Mouse (Mus musculus): ENCODE measurements around the gene Mbd6.
"Not testable (repeated sequence)": the region's sequence is repeated elsewhere in the genome, so short reads cannot be mapped to it uniquely, and the experiment has no call there.

Gene Mbd6

DNA sequence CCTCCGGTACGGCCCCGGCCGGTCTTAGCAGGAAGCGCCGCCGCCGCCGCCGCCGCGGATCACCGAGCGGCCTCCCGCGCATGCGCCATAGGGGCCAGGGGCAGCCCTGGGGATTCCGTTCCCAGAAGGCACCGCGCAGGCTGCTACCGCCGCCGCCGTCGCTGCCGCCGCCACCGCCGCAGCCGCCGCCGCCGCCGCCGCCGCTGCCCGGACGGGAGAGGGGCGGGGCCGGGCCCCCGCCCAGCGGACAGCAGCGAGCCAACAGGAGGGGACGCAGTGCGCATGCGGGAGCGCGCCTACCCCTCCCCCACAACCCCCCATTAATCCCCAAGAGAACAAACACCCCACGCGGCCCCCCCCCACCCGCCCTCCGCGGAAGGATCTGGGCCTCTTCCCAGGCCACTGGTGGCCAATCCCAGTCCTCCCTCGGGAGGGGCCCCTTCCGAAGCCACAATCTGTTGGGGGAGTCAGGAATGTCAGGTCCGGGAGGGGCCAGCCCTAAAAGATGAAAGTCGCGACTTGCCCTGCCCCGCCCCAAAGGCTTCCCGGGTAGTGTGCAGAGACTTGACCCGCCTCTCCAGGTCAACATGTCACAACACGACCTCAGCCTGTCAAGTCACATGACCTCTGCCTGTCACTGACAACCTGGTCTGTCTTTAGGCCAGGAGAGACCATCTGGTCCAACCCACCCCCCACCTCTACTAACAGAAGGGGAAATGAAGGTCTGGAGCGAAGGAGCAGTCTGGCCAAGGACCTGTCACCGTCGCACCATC, at the start of gene Mbd6:
Gene Mbd6 (minus strand): TSS at position 219 of the 773 bp plus-strand sequence.
- in situ Hi-C loops (cut with MboI; ENCODE audit: low sequenced_read_pairs): no loop called here

DNA sequence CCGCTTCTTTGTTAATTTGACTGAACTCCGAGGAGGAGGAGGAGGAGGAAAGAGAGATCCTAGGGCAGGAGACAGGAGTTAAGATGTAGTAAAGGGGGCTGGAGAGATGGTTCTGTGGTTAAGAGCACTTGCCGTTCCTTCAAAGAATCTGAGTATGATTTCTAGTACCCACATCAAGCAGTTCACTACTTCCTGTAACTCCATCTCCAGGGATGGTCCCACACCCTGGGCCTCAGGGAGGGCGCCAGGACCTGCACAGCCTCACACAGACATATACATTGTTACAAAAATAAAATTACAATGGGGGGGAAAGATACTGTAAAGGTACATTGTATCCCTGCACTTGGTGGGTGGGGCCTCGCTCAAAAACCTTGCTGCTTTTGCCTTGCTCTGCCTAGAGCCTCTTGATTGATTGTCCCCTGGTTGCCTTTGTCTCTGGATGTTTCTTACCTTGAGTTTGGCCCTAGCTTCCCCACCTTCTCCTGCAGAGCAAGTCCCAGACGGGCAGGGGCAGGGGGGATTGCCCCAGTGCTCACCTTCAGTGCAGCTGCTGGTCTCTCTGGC, 48.8 kb upstream of the Mbd6 start:
- in situ Hi-C loops (cut with MboI; ENCODE audit: low sequenced_read_pairs): no loop called here

DNA sequence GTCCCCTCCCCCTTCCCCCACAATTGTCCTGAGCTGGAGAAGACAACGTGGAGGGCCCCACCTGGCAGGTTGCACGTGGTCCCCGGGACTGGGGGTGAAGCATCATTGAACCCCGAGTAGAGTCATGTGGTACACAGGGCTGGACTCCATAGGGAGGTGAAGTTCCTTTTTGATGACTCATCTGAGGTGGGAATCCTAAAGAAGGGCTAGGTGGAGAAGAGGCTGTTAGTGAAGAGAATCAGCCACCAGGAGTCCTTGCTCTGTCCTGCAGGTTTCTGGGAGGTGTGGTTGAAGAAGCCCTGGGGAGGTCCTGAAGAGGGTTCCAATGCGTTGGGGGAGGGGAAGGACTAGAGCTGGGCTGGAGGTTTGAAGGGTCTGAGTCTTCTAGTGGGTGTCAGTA, 48.1 kb upstream of the Mbd6 start:
- in situ Hi-C loops (cut with MboI; ENCODE audit: low sequenced_read_pairs): no loop called here

DNA sequence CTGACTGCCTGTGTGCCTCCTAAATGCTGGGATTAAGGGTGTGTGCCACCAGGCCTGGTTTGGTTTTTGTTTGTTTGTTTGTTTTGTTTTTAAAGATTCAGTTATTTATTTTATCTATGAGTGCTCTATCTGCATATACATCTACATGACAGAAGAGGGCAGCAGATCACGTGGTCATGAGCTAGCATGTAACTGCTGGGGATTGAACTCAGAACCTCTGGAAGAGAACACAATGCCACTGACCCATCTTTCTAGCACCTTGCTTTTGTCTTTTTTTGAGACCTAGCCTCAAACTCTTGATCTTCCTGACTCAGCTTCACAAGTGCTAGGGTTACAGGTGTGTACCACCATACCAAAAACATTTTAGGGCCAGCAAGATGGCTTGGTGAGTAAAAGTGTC, 46.5 kb upstream of the Mbd6 start:
- in situ Hi-C loops (cut with MboI; ENCODE audit: low sequenced_read_pairs): no loop called here

DNA sequence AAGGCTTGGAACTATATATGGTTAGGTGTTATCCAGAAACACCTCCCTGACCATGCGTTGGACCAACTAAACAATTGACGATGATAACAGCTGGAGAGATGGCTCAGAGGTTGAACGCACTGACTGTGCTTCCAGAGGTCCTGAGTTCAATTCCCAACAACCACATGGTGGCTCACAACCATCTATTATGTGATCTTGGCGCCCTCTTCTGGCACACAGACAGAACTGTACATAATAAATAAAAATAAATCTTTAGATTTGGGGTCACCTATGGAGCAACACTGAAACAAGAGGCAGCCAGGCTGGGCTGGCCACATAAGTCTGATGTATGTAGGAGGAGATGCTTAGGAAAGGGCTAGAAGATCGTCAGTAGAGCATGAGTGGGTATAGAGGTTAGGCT, 44.3 kb upstream of the Mbd6 start:
- in situ Hi-C loops (cut with MboI; ENCODE audit: low sequenced_read_pairs): no loop called here

DNA sequence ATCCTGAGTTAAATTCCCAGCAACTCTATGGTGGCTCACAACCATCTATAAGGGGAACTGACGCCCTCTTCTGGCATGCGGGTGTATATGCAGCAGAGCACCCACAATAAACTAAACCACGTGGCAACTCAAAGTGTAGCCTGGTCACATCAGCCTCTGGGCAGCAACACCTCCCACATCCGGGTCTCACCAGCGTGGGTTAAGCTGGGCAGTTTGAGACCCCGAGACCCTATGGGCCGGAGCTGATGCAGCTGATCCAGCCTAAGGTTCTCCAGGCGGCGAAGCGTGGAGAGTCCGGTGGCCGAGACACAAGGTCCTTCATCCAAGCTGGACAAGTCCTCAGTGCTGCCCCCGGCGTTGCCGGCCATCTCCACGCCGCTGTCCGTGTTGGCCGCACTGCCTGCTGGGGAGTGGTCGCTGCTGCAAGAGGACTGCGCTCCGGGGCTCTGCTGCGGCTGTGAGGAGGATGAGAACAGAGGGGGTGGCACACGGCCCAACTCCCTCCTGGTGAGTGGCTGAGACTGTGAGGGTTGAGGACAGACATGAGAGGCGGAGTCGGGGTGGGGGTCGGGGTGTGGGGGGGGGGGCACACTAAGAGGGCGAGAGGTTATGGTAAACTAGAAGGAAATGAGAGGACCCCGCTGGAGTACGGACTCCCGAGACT, 43.5 kb upstream of the Mbd6 start:
- in situ Hi-C loops (cut with MboI; ENCODE audit: low sequenced_read_pairs): no loop called here

DNA sequence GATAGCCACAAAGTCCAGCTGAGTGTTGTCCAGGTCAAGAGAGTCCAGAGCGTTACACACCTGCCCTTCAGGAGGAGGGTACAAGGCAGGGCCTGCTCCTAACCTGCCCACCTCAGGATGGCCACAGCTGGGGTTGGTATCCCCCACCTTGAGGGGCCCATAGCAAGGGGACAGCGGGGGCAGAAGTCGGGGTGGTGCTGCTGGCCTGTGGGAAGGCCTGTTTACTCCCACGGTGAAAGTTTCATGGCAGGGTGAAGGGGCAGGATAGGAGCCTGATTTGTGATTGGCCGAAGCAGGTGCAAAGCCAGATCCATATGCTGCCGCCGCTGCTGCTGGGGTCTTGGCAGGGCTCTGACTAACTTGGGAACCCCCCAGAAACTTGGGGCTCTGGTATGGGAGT, 41.4 kb upstream of the Mbd6 start:
- in situ Hi-C loops (cut with MboI; ENCODE audit: low sequenced_read_pairs): no loop called here

DNA sequence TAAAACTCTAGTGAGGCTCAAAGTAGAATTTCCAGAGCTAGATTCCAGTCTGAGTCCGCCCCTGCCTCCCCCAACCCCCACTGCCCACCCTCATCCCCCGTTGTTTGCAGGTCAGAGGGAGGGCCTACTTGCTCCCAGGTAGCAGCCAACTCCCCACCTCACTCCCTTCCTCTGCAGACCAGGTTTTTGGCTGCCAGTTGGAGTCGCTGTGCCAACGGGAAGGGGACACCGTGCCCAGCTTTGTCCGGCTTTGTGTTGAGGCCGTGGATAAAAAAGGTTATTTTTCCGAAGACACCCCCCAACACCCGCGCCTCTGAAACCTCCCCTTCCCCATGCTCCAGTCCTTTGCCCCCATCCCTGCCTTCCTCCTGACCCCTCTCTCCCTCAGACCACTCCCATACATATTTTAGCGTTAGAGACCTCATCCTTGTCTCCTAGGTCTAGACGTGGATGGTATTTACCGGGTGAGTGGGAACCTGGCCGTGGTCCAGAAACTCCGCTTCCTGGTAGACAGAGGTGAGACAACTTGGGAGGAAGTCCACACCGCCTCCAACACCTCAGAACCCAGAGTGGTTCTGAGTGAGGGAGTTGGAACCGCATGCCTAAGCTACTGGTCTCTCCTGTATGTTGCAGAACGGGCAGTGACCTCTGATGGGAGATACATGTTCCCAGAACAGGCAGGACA, 38.8 kb upstream of the Mbd6 start:
- in situ Hi-C loops (cut with MboI; ENCODE audit: low sequenced_read_pairs): no loop called here

DNA sequence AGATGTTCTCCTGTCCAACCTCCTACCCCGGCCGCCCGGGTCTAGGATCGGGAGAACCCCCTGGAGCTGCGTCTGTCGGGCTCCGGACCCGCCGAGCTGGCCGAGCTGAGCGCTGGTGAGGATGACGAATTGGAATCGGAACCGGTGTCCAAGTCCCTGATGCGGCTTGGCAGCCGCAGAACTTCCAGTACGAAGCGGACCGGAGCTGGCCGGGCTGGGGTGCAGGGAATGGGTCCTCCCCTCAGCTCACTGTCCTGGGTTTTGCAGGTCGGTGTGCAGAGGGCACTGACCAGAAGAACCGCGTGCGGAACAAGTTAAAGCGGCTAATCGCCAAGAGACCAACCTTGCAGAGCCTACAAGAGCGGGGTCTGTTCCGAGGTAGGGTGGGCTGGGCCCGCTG, 38.0 kb upstream of the Mbd6 start:
- in situ Hi-C loops (cut with MboI; ENCODE audit: low sequenced_read_pairs): no loop called here

DNA sequence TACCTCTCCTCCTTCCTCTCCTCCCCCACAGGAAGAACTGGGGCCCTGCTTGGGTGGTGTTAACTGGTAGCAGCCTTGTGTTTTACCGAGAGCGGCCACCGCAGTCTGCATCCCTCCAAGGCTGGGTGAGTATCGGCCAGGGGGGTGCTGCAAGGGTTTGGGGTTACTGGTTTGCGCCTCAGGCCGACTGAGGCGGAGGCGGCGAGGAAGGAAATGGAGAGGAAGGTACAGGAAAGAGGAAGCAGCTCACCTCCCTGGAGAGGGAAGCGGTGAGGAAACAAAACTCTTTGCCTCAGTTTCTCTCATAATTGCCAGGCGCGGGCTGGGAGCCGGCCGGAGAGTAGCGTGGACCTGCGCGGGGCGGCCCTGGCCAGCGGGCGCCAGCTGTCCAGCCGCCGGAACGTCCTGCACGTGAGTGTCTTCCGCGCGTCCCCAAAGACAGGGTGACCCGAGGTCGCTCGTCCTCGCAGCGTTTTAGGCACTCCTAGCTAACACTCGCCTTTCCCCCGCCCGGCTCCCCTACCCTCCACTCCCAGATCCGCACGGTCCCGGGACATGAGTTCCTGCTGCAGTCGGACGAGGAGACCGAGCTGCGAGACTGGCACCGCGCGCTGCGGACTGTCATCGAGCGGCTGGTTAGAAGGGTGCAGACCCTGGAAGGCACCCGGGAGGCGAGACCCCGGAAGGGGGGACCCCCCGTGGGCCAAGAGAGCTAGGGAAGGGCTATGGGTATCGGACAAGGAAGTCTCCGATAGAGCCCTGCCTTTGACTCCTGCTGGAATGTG, 37.4 kb upstream of the Mbd6 start:
- in situ Hi-C loops (cut with MboI; ENCODE audit: low sequenced_read_pairs): no loop called here

DNA sequence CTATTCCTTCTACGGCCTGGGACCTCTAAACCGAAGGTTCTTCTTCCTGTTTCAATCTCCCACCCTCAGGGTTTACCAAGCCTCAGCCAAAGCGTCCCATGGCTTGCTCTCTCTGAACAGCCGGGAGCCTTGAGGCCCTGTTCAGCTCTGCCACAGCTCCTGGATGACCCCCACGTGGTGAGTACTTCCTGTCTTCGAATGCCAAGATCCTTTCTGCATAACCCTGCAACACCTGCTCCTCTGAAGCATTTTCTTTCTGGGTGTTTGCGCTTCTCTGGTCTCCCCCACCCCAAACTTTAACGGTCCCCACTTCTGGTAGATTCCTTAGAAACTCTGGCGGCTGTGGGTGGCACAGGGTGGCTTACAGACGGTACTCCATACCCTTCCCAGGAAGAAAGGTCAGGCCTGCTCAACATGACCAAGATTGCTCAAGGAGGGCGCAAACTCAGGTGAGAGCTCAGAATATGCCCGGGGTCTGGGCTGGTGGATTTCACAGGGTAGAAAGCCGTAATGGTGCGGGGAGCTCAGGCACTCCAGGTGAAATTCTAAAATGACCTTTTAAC, 36.7 kb upstream of the Mbd6 start:
- in situ Hi-C loops (cut with MboI; ENCODE audit: low sequenced_read_pairs): no loop called here

DNA sequence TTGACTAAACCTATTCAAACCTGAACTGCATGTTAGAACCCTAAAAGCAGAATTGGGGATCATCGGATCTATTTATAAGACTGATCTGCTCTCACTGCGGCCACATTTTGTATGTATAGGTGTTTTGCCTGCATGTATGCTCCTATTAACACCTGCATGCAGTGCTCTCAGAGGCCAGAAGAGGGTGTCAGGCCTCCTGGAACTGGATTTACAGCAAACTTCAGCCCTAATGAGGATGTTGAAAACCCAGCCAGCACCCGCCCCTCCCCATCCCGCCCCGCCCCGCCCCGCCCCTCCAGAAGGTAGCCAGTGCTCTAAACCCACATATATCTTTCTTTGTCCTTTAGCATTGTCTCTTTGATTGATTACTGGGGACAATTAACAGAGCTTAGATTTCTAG, 35.7 kb upstream of the Mbd6 start:
- in situ Hi-C loops (cut with MboI; ENCODE audit: low sequenced_read_pairs): no loop called here

DNA sequence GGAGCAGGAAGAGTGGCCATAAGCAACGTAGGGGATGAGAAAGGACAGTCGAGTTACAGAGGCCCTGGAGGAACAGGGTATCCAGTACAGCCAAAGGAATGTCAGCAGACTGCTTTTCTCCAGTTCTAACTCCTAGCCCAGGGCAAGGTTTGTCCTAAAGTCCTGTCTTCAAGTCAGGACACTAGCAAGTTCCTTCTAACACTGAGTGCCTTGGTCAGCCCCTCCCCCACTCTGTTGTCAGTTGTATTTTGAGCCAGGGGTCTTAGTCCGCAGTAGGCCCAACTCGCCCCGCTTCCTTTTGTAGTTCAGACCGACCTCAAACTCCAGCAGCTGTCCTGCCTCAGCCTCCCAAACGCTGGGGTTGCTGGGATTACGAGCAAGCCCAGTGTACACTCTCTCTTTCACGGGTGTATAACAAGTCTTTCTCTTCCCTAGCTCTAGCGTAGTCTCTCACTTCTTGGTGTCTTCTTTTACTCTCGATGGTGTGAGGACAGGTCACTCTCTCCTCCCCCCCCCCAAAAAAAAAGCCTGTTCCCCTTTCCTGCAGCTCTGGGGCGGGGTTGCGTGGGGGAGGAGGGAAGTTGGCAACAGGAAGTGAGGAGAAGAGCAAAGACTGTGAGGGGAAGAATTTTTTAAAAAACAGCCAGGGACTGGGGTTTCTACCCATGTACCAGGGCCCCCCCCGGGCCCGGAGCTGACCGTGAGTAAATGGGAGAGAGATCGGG, 34.5 kb upstream of the Mbd6 start:
- in situ Hi-C loops (cut with MboI; ENCODE audit: low sequenced_read_pairs): no loop called here

DNA sequence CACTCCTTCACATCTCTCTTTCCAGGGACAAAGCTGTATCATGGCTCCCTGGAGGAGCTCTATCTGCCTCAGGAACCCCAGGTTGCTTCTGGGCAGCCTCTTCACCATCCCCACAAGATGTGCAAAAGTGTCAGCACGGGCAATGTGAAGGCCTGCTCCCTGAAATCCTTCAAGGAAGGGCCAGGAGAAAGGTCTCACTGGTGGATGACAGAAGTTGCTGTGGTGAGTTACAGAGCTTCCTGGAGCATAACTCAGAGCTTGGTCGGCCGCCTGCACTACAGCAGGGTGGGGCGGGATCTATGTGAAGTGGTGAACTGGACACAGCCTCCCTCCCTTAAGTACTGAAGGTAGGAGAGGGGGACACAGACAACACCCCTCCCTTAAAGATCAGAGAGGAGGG, 33.9 kb upstream of the Mbd6 start:
- in situ Hi-C loops (cut with MboI; ENCODE audit: low sequenced_read_pairs): no loop called here

DNA sequence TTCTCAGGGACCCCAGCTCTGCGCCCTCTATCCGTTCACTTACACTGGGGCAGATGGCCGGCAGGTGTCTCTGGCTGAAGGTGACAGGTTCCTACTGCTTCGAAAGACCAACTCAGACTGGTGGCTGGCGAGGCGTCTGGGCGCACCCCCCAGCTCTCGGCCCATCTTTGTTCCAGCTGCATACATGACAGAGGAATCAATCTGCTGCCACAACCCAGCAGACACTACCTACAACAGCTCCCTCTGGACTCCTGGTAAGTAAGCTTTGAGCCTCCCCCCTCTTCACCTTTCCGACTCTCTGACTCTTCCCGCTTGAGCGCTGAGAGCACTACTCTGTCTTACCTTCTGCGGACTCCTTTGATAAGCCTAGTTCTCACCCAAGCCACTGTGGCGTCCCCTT, 33.4 kb upstream of the Mbd6 start:
- in situ Hi-C loops (cut with MboI; ENCODE audit: low sequenced_read_pairs): no loop called here

DNA sequence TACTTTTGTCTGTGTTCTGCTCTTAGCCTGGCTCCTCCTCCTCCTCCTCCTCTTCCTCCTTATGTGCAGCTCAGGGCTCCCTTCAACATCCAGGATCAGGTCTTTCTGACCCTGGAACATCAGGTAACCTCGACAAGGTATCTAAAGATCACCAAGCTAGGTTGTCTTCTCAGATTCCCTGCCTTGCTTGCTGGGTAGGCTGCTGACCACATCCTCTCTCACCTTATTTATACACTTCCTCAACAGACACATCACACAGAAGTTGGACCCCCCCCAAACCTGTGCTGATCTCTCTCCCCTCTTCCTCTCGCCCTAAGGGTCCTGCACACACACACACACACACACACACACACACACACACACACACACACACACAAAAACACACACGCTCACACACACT, 32.8 kb upstream of the Mbd6 start, which contains the start of gene Arhgap9:
Gene Arhgap9 (plus strand): TSS at position 344 of the 400 bp plus-strand sequence.
- in situ Hi-C loops (cut with MboI; ENCODE audit: low sequenced_read_pairs): no loop called here

DNA sequence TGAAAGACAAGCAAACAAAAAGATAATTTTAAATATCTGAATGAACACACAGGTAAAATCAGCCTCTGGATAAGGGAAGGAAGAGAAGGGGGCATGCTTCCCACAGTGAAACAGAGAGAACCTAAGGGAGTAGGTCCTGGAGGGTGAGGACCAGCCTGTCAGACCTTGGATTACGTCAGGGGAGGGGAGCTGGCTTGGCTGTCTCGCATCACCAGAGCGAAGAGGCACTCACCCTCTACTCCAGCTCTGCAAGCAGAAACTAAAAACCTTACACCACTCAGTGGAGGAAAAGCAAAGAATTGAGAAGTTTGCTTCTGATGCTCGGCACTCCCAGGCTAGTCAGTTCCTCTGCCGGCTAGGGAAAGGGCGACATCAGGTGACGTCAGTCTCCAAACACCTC, 31.2 kb upstream of the Mbd6 start:
- in situ Hi-C loops (cut with MboI; ENCODE audit: low sequenced_read_pairs): no loop called here

DNA sequence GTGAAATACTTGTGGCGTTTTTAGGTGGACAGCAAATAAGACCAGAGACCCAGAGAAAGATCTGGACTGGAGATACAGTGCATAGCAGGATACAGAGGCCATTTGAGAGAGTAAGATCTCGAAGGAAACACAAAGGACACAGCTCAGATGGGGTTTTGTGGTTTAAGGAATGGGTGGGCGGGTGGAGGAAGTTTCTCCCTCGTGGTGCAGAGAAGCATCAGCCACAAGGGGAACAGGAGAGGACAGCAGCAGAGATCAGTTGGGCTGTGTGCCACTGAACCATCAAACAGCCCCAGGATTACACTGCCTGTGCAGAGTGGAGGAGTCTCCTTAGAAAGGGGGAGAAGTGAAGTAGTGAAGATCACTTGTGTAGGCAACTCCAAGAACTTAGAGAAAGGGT, 29.2 kb upstream of the Mbd6 start:
- in situ Hi-C loops (cut with MboI; ENCODE audit: low sequenced_read_pairs): no loop called here

DNA sequence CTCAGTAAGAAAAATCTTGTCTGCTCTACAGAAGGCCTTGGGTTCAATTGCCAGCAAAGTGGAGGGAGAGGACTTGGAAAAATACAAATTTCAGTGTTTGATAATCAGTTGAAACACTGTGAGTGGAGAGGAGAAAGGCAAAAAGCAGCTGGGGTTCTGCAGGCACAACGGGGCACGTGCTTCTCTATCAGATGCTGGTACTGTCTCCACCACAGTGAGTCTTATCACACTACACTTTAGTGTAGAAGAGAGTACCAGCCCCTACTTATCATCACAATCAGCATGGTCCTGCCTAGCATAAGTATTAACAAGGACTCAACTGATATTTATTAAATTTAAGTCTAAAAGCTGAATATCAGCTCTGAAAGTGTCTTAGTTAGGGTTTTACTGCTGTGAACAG, 28.5 kb upstream of the Mbd6 start:
- in situ Hi-C loops (cut with MboI; ENCODE audit: low sequenced_read_pairs): no loop called here

DNA sequence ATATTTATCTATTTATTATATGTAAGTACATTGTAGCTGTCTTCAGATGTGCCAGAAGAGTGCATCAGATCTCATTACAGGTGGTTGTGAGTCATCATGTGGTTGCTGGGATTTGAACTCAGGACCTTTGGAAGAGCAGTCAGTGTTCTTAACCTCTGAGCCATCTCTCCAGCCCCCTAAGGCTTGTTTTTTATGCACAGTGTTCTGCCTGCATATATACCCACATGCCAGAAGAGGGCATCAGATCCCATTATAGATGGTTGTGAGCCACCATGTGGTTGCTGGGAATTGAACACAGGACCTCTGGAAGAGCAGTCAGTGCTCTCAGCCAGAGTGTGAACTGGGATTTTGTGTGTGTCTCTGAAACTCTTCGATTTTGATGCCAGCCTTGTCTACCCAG, 26.1 kb upstream of the Mbd6 start:
- in situ Hi-C loops (cut with MboI; ENCODE audit: low sequenced_read_pairs): not testable (repeated sequence)
